Mouse (Mus musculus) lung, adult 18-20 months (tissue): ENCODE measurements around the gene Gm4450.
"Not testable (repeated sequence)": the region's sequence is repeated elsewhere in the genome, so short reads cannot be mapped to it uniquely, and the experiment has no call there.

Experiments
- DNase-seq, 2 experiments: peaks; one replicate each; pipeline ENCODE4 v3.0.0; 2022; ENCODE audit warnings: mixed read lengths in 2 of 2

Gm4450 gene

GRCm38 (mm10) chr3:98416426-98417250, 40.3 kb downstream of the Gm4450 start:
- DNase-seq: no peak

DNA sequence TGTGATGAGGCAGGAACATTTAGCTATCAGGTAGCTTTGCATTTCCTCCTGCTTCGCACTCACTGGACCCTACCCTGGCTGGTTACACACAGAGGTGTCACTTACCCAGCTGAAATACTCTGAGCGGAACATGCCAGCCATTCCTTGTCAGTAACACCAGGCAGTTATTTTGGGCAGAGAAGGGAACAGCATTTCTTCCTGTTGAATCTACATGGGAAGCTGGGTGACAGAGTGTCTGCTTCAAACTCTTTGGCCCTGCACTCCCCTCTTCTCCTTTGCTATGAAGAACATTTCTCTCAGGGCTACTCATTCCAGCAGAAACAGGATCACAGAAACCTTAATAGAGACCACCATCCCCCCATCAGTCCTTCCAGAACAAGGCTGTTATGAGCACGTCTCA, 42.6 kb downstream of the Gm4450 start:
- DNase-seq: peak; percentile 35 to 52

DNA sequence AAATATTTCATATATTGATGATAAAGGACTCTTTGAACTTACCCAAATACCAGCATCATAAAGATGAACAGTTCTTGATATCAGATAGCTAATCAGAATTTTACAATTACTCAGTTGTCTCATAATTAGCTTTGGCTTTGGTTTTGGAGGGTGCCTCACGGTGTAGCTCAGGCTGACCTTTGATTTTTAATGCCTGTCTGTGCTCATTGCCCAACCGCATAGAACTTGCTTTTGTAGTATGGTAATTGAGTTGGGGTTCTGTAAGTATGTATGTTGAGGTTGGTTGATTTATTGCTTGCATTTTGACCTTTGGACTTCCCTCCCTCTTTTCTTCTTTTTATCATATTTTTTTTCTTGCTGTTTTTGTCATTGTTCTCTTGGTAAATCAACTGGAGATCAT, 43.2 kb downstream of the Gm4450 start:
- DNase-seq: no peak

- DNase-seq: peak in 1 of 2 experiments; percentile 42
Observed at GRCm38 (mm10) chr3:98410619-98411580, 46.0 kb downstream of the Gm4450 start.

DNA sequence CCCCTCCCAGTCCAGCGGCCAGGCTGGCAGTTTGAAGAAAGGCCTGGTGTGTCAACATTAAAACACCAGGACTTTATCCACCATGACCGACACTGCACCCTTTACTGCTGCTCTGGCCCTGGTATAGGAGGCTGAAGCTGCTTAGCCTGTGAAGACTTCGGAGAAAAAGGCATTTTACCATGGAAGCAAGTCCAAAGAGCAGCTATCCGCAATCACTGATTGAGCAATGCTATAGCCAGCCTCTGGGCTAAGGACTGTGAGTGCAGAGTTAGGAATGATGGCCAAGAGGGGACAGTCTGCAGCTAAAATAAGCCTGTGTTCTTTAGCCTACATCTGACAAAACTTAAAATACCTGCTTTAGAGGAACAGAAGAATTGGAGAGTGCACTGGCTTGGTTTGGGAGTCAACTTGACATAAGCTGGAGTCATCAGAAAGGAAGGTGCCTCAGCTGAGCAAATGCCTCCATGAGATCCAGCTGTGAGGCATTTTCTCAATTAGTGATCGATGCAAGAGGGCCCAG, 49.6 kb downstream of the Gm4450 start:
- not testable (repeated sequence) for DNase-seq

- DNase-seq: not testable (repeated sequence)
Observed at GRCm38 (mm10) chr3:98406569-98407144, 50.3 kb downstream of the Gm4450 start.

DNA sequence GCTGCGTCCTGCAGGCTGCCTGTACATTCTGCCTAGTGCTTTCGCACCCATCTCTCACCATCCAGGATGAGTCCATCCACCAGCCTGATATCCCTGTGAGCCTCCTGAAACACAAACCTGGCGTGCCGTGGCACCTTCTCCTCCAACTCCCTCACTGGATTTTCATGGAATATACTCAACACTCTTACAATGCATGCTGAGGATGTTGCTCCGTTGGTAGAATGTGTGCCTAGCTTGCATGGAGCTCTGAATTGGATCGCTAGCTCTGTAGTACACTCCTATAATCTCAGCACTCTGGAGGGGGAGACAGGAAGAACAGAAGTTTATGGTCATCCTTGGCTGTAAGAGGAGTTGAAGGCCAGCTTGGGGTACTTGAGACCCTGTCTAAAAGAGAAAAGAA, 51.0 kb downstream of the Gm4450 start:
- not testable (repeated sequence) for DNase-seq

- DNase-seq: not testable (repeated sequence)
Observed at GRCm38 (mm10) chr3:98404268-98404895, 52.5 kb downstream of the Gm4450 start.
